Mouse (Mus musculus) stomach, embryonic 15.5 days (tissue): ENCODE data around the gene H6pd. TPM values are rescaled to one million over a fixed set of nuclear protein-coding genes. Genes with fewer than 3 reads are reported as not detected.
A peak's percentile ranks its signal among the peaks of the same experiment; 100 is the strongest.

ENCODE experiments used
- ATAC-seq: fragments of 200-750 bp; cut with Nextera tagmentation; 2 replicates; pipeline ENCODE4 v1.8.0; 2017; ENCODE audit warnings: low read depth, moderate number of reproducible peaks, moderate TSS enrichment; ENCODE audit not compliant: insufficient read depth, low FRiP score
- H3K27ac ChIP-seq: fragments of 300-500 bp; sonication (generic); 2 replicates; pipeline ENCODE4 v1.5.1; 2015; ENCODE audit warnings: mild to moderate bottlenecking, inconsistent platforms
- H3K27me3 ChIP-seq: fragments of 300-500 bp; sonication (generic); replicated peaks from 2 replicates; pipeline ENCODE4 v1.6.1; 2015; ENCODE audit warnings: inconsistent platforms
- H3K36me3 ChIP-seq: fragments of 300-500 bp; sonication (generic); 2 replicates; pipeline ENCODE4 v1.6.1; 2015; ENCODE audit warnings: inconsistent platforms
- H3K4me1 ChIP-seq: fragments of 300-500 bp; sonication (generic); 2 replicates; pipeline ENCODE4 v1.6.1; 2015; ENCODE audit warnings: inconsistent platforms
- H3K4me2 ChIP-seq: fragments of 300-500 bp; sonication (generic); 2 replicates; pipeline ENCODE4 v1.6.1; 2015; ENCODE audit warnings: mild to moderate bottlenecking, inconsistent platforms
- H3K4me3 ChIP-seq: fragments of 300-500 bp; sonication (generic); replicated peaks from 2 replicates; pipeline ENCODE4 v1.5.1; 2015; ENCODE audit warnings: inconsistent platforms
- H3K9ac ChIP-seq: fragments of 300-500 bp; sonication (generic); 2 replicates; pipeline ENCODE4 v1.6.1; 2015; ENCODE audit warnings: inconsistent platforms
- H3K9me3 ChIP-seq: fragments of 300-500 bp; sonication (generic); 2 replicates; pipeline ENCODE4 v1.6.1; 2016; ENCODE audit warnings: inconsistent platforms
- WGBS: fragments of 180-500 bp; shearing (Covaris S2); methylation state at CpG from one replicate; pipeline ENCODE4 v1.1.7; 2015; 5-methylcytosine and 5-hydroxymethylcytosine counted together
- polyA plus RNA-seq: library from polyadenylated mRNA; unstranded; fragments of >200 nt; fragmentation: Nextera tagmentation; extraction: Ambion mirVana; gene quantifications from 2 replicates; pipeline ENCODE4 v1.2.1, GENCODE M21; 2015

The H6pd gene
- polyA plus RNA-seq, 1 experiment from 2014 or later = 14.4 TPM

GRCm38 (mm10) chr4:149964285-149964684 lies 44.5 kb downstream of the H6pd start:
- WGBS = 78% methylated on average over 8 of the region's 8 CpGs
- ATAC-seq = no peak
- H3K36me3 ChIP-seq = no peaks in the 10 kb centered on the region
- H3K4me3 ChIP-seq = no peak overlapping the region
- H3K4me1 ChIP-seq = 0 out of 2 replicates have a peak, but pooled peaks cover 4% of the 10 kb centered on the region
- no peak overlapping the region for H3K9ac ChIP-seq
- no peak overlapping the region for H3K4me2 ChIP-seq
- no peaks in the 10 kb centered on the region for H3K27me3 ChIP-seq
- no peaks in the 10 kb centered on the region for H3K9me3 ChIP-seq
- no peak overlapping the region for H3K27ac ChIP-seq

GRCm38 (mm10) chr4:149960391-149960790 lies 48.4 kb downstream of the H6pd start:
- Histone ChIP-seq H3K4me3 (no peak overlapping the region), H3K4me2 (no peak overlapping the region), H3K9ac (no peak overlapping the region), H3K27me3 (peaks cover 8% of the 10 kb centered on the region; the same call in 1 of the 2 replicates), H3K4me1 (peaks cover 11% of the 10 kb centered on the region; the same call in 1 of the 2 replicates), H3K36me3 (no peaks in the 10 kb centered on the region), H3K27ac (no peak overlapping the region), H3K9me3 (no peaks in the 10 kb centered on the region)
- no peak for ATAC-seq
- 85% methylated on average over 7 of the region's 7 CpGs for WGBS

GRCm38 (mm10) chr4:149959816-149960215 lies 49.0 kb downstream of the H6pd start:
- Histone ChIP-seq H3K27me3 (peaks cover 8% of the 10 kb centered on the region; the same call in 1 of the 2 replicates), H3K4me1 (peaks cover 13% of the 10 kb centered on the region; the same call in 1 of the 2 replicates), H3K9me3 (no peaks in the 10 kb centered on the region), H3K9ac (no peak overlapping the region), H3K4me2 (no peak overlapping the region), H3K4me3 (no peak overlapping the region), H3K27ac (no peak overlapping the region), H3K36me3 (no peaks in the 10 kb centered on the region)
- WGBS = 44% methylated on average over 10 of the region's 10 CpGs
- no peak for ATAC-seq

DNA sequence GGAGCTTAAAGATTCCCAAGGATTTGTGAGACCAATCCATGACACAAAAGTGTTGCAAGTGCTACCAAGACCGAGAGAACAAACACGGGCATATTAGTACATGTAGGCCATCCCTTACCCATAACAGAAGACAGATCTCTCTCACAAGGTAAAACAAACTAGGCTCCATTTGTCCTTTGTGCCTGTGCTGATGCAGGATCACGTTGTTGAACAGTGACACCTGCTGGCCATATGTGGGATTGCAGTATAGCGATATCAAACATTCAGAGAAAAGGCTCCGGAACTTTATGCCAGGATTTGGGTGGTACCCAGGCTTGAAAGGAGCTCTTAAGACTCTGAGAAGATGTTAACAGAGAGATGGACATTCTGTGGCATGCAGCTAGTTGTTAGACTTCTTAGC lies 50.3 kb downstream of the H6pd start:
- WGBS = under 1% methylated on average over 5 of the region's 5 CpGs
- Histone ChIP-seq H3K27me3 (peaks cover 8% of the 10 kb centered on the region; the same call in 1 of the 2 replicates), H3K36me3 (no peaks in the 10 kb centered on the region), H3K4me2 (no peak overlapping the region), H3K4me3 (no peak overlapping the region), H3K9ac (no peak overlapping the region), H3K9me3 (no peaks in the 10 kb centered on the region), H3K27ac (no peak overlapping the region), H3K4me1 (peaks cover 13% of the 10 kb centered on the region)
- no peak for ATAC-seq

- Histone ChIP-seq H3K27ac (no peak overlapping the region), H3K9me3 (no peaks in the 10 kb centered on the region), H3K27me3 (peaks cover 8% of the 10 kb centered on the region; the same call in 1 of the 2 replicates), H3K4me3 (no peak overlapping the region), H3K9ac (no peak overlapping the region), H3K4me1 (peaks cover 13% of the 10 kb centered on the region), H3K4me2 (no peak overlapping the region), H3K36me3 (no peaks in the 10 kb centered on the region)
- ATAC-seq = no peak
- WGBS = 36% methylated on average over 13 of the region's 13 CpGs
Observed at GRCm38 (mm10) chr4:149956048-149956447, 52.8 kb downstream of the H6pd start.

DNA sequence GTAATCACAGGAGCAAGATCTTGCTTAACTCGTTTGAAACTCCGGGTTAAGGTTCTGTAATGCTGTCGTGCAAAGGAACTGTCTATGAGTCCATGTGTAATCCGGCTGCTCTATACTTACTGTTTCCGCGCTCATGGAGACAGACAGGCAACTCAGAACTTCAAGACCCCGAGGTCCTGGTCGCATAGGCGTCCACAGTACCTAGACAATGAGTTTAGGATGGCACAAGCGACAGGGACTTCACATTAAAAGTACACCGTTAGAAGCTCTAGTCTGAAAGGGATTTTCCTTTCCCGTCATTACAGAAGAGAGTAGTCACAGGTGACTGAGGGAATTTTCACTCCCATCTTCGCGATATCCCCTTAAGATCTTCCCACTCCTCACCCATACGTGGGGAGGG lies 53.2 kb downstream of the H6pd start:
- 20% methylated on average over 15 of the region's 15 CpGs for WGBS
- H3K4me2 ChIP-seq = peak overlapping the region; percentile 91
- H3K27me3 ChIP-seq = peaks cover 8% of the 10 kb centered on the region; the same call in 1 of the 2 replicates
- ATAC-seq = no peak
- no peaks in the 10 kb centered on the region for H3K9me3 ChIP-seq
- no peak overlapping the region for H3K27ac ChIP-seq
- H3K4me3 ChIP-seq = peak overlapping the region; percentile 64
- no peaks in the 10 kb centered on the region for H3K36me3 ChIP-seq
- peaks cover 13% of the 10 kb centered on the region for H3K4me1 ChIP-seq
- H3K9ac ChIP-seq = no peak overlapping the region

DNA sequence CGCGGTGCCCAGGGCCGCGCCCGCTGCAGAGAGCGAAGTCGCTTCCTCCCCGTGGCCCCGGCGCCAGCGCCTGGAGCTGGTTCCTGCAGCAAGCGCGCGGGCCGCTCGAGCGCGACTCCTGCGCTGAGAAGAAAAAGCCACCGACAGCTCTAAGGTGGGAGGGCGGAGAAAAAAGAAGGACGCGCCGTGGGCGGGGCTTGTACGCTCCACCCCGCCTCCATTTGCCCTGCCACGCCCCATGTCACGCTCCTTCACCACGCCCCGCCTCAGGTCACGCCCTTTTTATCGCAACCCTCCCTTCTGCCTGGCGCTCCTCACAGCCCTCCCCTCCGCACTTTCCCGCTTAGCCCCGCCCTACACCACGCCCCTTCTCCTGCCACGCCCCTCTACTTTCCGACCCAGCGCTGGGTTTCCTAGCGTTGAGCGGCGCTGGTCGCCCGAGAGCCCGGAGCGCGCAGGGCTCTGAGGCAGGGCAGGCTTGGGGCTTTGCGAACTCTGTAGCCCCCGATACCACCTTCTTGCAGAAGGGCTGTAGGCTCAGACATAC lies 53.9 kb downstream of the H6pd start, which contains the start of gene Spsb1:
Gene Spsb1, minus strand, starts transcription at position 151 of the 547 bp plus-strand sequence.
- Histone ChIP-seq H3K4me3 (peak within 1 kb of the TSS; percentile 64), H3K9ac (peak within 1 kb of the TSS; percentile 68), H3K27me3 (peaks cover 8% of the 10 kb centered on the region; the same call in 1 of the 2 replicates), H3K4me1 (peaks cover 13% of the 10 kb centered on the region), H3K9me3 (no peaks in the 10 kb centered on the region), H3K36me3 (no peaks in the 10 kb centered on the region), H3K4me2 (peak within 1 kb of the TSS; percentile 91), H3K27ac (peak within 1 kb of the TSS; percentile 54)
- ATAC-seq = peak; percentile 95
- under 1% methylated on average over 50 of the region's 51 CpGs for WGBS

- Histone ChIP-seq H3K4me3 (peak overlapping the region; percentile 64), H3K4me2 (peak overlapping the region; percentile 91), H3K27ac (peak overlapping the region; percentile 54), H3K9me3 (no peaks in the 10 kb centered on the region), H3K27me3 (peaks cover 8% of the 10 kb centered on the region; the same call in 1 of the 2 replicates), H3K36me3 (no peaks in the 10 kb centered on the region), H3K9ac (peak overlapping the region; percentile 68), H3K4me1 (peaks cover 13% of the 10 kb centered on the region)
- 5% methylated on average over 32 of the region's 32 CpGs for WGBS
- no peak for ATAC-seq
Observed at GRCm38 (mm10) chr4:149953621-149954481, 55.0 kb downstream of the H6pd start.

GRCm38 (mm10) chr4:149952201-149952600 lies 56.6 kb downstream of the H6pd start:
- no peaks in the 10 kb centered on the region for H3K36me3 ChIP-seq
- H3K4me3 ChIP-seq = no peak overlapping the region
- WGBS = 82% methylated on average over 9 of the region's 9 CpGs
- H3K4me2 ChIP-seq = no peak overlapping the region
- no peak overlapping the region for H3K27ac ChIP-seq
- no peaks in the 10 kb centered on the region for H3K9me3 ChIP-seq
- no peak for ATAC-seq
- no peak overlapping the region for H3K9ac ChIP-seq
- H3K27me3 ChIP-seq = peaks cover 8% of the 10 kb centered on the region; the same call in 1 of the 2 replicates
- peaks cover 10% of the 10 kb centered on the region for H3K4me1 ChIP-seq

- no peak overlapping the region for H3K4me2 ChIP-seq
- ATAC-seq = no peak
- no peak overlapping the region for H3K27ac ChIP-seq
- H3K4me3 ChIP-seq = no peak overlapping the region
- 81% methylated on average over 13 of the region's 13 CpGs for WGBS
- no peaks in the 10 kb centered on the region for H3K36me3 ChIP-seq
- peaks cover 7% of the 10 kb centered on the region; the same call in 1 of the 2 replicates for H3K27me3 ChIP-seq
- H3K9me3 ChIP-seq = no peaks in the 10 kb centered on the region
- no peak overlapping the region for H3K9ac ChIP-seq
- H3K4me1 ChIP-seq = peaks cover 10% of the 10 kb centered on the region
Observed at GRCm38 (mm10) chr4:149951201-149951600, 57.6 kb downstream of the H6pd start.

DNA sequence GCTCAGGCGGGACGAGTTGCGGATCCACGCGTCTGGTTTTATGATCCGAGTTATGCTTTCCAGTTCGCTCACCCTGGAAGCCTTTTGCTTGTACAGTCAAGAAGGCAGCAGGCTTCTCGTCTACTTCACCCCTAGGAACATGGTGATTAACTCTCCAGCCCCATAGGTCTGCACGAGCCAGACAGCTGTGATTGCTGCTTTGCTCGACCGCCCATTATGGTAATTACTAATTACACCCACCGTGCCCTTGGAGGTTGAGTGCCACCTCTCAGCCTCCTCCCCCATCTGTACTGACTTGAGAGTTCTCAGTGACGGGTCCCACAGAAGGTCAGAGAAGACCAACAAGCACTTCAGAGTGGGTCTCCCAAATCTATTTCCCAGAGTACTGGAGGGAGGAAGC lies 59.1 kb downstream of the H6pd start:
- 77% methylated on average over 13 of the region's 13 CpGs for WGBS
- no peaks in the 10 kb centered on the region for H3K9me3 ChIP-seq
- no peak overlapping the region for H3K9ac ChIP-seq

DNA sequence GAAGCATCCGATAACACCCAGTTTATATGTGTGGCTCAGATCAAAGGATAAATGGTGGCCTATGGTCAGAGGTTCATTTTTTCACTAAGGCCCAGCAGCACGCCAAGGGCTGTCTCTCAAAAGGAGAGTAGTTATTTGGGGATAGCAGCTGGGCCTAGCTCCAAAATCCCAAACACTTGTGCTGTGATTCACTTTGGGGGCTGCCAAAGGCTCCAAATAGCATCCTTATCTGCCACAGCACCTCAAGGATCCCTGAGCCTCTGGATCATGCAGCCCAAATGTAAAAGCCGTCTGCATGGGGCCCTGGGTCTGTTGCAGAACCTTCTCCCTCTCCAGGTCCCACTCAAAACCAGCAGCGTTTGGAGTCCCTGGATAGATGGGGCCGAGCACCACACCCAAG lies 60.7 kb downstream of the H6pd start:
- Histone ChIP-seq H3K9ac (no peak overlapping the region), H3K4me2 (no peak overlapping the region), H3K27ac (no peak overlapping the region), H3K27me3 (no peaks in the 10 kb centered on the region), H3K4me3 (no peak overlapping the region), H3K9me3 (no peaks in the 10 kb centered on the region), H3K4me1 (peaks cover 26% of the 10 kb centered on the region), H3K36me3 (no peaks in the 10 kb centered on the region)
- ATAC-seq = no peak
- WGBS = 64% methylated on average over 5 of the region's 5 CpGs

More for the DNA sequence above, 59.1 kb downstream of the H6pd start:
- H3K4me2 ChIP-seq = no peak overlapping the region
- no peak overlapping the region for H3K27ac ChIP-seq
- H3K27me3 ChIP-seq = no peaks in the 10 kb centered on the region
- ATAC-seq = no peak
- H3K36me3 ChIP-seq = no peaks in the 10 kb centered on the region
- peaks cover 12% of the 10 kb centered on the region for H3K4me1 ChIP-seq
- no peak overlapping the region for H3K4me3 ChIP-seq
